Mouse (Mus musculus): ENCODE measurements around the gene Foxp1. TPM values are rescaled to one million over a fixed set of nuclear protein-coding genes. Genes with fewer than 3 reads are reported as not detected.
A peak's percentile ranks its signal among the peaks of the same experiment; 100 is the strongest.

Gene Foxp1
- polyA plus RNA-seq, 1 experiment from 2014 or later = 18.9 TPM

DNA sequence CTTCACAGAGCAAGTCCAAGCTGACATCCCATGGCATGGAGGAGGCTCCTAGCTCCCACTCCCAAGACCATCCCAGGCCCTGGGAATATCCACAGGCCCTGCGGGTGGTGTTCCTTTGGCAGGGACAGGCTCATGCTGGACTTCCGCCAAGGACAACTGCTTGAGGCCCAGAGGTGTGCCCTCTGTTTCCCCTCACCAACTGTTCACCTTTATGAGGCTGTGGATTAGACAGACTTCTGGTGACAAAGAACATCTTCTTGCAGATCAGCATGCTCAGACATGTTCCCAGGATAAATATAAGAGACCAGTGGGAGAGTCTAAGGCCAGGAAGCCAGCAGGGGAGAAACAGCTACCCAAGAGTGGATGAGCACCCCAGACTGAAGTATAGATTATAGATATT, 152.6 kb downstream of the Foxp1 start:
- H3K4me1 ChIP-seq (ENCODE audit: insufficient read depth) = peaks cover 11% of the 10 kb centered on the region
- no peak overlapping the region for H3K9ac ChIP-seq (replicated peaks)
- no peaks in the 10 kb centered on the region for H3K9me3 ChIP-seq (ENCODE audit: low read length)
- TF ChIP-seq CTCF (IDR thresholded peaks at IDR 0.05; ENCODE audit: low read depth) (no peak), EP300 (IDR thresholded peaks at IDR 0.05; ENCODE audit: low read depth) (no peak)
- H3K36me3 ChIP-seq (replicated peaks; ENCODE audit: insufficient read depth, low read length) = no peaks in the 10 kb centered on the region
- no peak overlapping the region for H3K4me3 ChIP-seq (ENCODE audit: low read depth, low read length)
- ATAC-seq = no peak
- H3K27me3 ChIP-seq (ENCODE audit: insufficient read depth, low read length) = no peaks in the 10 kb centered on the region
- no peak overlapping the region for H3K27ac ChIP-seq (ENCODE audit: low read depth)
- DNase-seq = no peak
- 71% methylated on average over 2 of the region's 2 CpGs for WGBS (ENCODE audit: insufficient replicate concordance)
- H3K4me2 ChIP-seq (ENCODE audit: low read depth, low read length) = no peak overlapping the region

DNA sequence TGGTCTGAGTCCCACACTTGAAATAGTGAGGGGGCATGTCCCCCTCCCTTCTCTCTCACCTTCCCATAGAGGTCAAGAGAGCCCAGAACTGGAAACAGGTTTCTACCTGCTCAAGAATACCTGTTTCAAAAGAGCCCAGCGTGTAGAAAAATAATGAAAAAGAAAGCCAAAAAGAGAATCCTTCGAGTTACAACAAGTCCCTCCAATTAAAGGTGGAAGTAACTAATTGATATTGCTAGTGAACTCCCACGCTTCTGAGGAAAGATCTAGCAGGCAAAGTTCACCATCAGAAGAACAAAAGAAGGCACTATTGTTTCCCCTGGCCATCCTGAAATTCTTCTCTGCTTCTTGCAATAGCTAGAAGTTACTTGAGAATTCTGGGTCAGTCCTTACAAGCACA, 153.4 kb downstream of the Foxp1 start:
- 85% methylated on average over 3 of the region's 3 CpGs for WGBS (ENCODE audit: insufficient replicate concordance)
- no peaks in the 10 kb centered on the region for H3K9me3 ChIP-seq (ENCODE audit: low read length)
- H3K9ac ChIP-seq (replicated peaks) = no peak overlapping the region
- H3K27ac ChIP-seq (ENCODE audit: low read depth) = no peak overlapping the region
- no peak for ATAC-seq
- H3K27me3 ChIP-seq (ENCODE audit: insufficient read depth, low read length) = no peaks in the 10 kb centered on the region
- no peak for TF ChIP-seq EP300 (IDR thresholded peaks at IDR 0.05; ENCODE audit: low read depth)
- no peak for TF ChIP-seq CTCF (IDR thresholded peaks at IDR 0.05; ENCODE audit: low read depth)
- peaks cover 4% of the 10 kb centered on the region; the same call in 1 of the 2 replicates for H3K4me1 ChIP-seq (ENCODE audit: insufficient read depth)
- H3K4me2 ChIP-seq (ENCODE audit: low read depth, low read length) = no peak overlapping the region
- no peaks in the 10 kb centered on the region for H3K36me3 ChIP-seq (replicated peaks; ENCODE audit: insufficient read depth, low read length)
- no peak for DNase-seq
- no peak overlapping the region for H3K4me3 ChIP-seq (ENCODE audit: low read depth, low read length)

DNA sequence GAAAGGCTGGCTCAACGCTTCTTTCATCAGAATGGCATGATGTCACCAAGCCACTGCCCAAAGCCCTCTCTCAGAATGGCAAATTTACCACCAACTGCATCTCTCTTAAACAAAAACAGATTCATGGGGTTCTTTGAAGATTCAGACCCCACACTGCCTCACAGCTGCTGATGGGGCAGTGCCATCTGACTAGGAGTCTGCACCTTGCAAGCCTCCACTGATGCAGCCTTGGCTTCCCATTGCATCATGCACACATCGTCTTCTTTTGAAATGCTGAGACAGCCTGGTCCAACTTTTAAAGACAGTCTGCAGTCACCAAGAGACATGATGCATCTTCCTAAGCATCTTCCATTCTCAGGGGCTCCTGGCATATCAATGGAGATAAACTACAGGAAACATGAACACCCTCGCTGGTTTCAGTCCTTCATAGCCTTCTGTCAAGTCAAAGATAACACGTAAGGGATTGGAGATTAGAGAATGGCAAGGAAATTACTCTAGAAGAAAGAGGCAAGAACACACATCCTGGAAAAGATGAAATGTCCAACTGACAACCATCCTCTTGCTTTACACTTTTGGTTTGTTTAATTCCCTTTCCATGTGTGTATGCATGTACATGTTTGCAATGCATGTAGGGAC, 154.3 kb downstream of the Foxp1 start:
- 50% methylated on average over 4 of the region's 4 CpGs for whole genome bisulfite sequencing (ENCODE audit: insufficient replicate concordance)
- Histone ChIP-seq H3K36me3 (replicated peaks; ENCODE audit: insufficient read depth, low read length) (no peaks in the 10 kb centered on the region), H3K4me3 (ENCODE audit: low read depth, low read length) (no peak overlapping the region), H3K27me3 (ENCODE audit: insufficient read depth, low read length) (no peaks in the 10 kb centered on the region), H3K4me1 (ENCODE audit: insufficient read depth) (0 out of 2 replicates have a peak, but pooled peaks cover 4% of the 10 kb centered on the region), H3K27ac (ENCODE audit: low read depth) (0 out of 2 replicates have a peak overlapping the region, but pooled peaks have one; percentile 18), H3K9ac (replicated peaks) (no peak overlapping the region), H3K9me3 (ENCODE audit: low read length) (no peaks in the 10 kb centered on the region), H3K4me2 (ENCODE audit: low read depth, low read length) (no peak overlapping the region)
- DNase-seq (no peak), ATAC-seq (no peak)
- no peak for TF ChIP-seq EP300 (IDR thresholded peaks at IDR 0.05; ENCODE audit: low read depth)
- no peak for TF ChIP-seq CTCF (IDR thresholded peaks at IDR 0.05; ENCODE audit: low read depth)

DNA sequence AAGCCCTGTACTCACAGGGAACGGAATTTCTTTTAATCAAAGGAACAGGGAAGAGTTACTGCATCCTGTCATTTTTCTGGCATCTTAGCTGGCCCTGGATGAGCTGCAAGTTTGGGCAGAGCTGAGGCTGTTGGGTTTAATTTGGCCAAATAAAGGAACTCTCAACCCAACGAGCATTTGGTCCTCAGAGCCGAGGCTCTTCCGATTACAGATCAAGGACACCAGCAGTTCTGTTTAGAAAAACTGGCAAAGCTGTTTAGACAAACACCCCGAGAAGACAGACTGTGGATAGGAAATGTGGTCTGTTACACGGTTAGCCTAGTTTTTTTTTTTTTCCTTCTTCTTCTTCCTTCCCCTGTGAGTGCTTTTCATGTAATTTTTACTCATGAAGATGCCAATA, 158.0 kb downstream of the Foxp1 start:
- 27% methylated on average over 6 of the region's 6 CpGs for WGBS (ENCODE audit: insufficient replicate concordance)
- Histone ChIP-seq H3K9ac (replicated peaks) (no peak overlapping the region), H3K36me3 (replicated peaks; ENCODE audit: insufficient read depth, low read length) (no peaks in the 10 kb centered on the region), H3K4me1 (ENCODE audit: insufficient read depth) (peaks cover 6% of the 10 kb centered on the region), H3K27me3 (ENCODE audit: insufficient read depth, low read length) (no peaks in the 10 kb centered on the region), H3K4me2 (ENCODE audit: low read depth, low read length) (no peak overlapping the region), H3K27ac (ENCODE audit: low read depth) (no peak overlapping the region), H3K9me3 (ENCODE audit: low read length) (no peaks in the 10 kb centered on the region), H3K4me3 (ENCODE audit: low read depth, low read length) (no peak overlapping the region)
- no peak for TF ChIP-seq EP300 (IDR thresholded peaks at IDR 0.05; ENCODE audit: low read depth)
- no peak for TF ChIP-seq CTCF (IDR thresholded peaks at IDR 0.05; ENCODE audit: low read depth)
- DNase-seq = no peak
- no peak for ATAC-seq

DNA sequence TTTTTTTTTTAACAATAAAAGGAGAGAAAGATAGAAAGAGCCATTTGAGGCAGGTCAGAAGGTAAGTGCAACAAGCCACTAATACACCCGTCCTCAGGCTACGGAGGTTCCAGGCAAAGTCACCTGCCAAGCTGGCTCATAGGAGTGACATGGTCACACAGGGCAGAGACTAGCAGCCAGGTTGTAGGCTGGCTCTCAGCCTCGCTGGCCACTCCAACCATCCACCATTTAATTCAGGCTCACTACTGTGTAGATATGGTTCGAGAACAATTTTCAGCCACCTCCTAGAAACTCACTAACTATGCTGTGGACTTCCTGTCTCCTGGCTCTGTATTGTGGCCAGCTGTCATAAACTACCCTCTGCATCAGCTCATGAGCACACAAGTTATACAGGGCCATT, 161.9 kb downstream of the Foxp1 start:
- DNase-seq (no peak), ATAC-seq (no peak)
- Histone ChIP-seq H3K9me3 (ENCODE audit: low read length) (no peaks in the 10 kb centered on the region), H3K27ac (ENCODE audit: low read depth) (peak overlapping the region; percentile 45; the same call in 1 of the 2 replicates), H3K9ac (replicated peaks) (no peak overlapping the region), H3K27me3 (ENCODE audit: insufficient read depth, low read length) (no peaks in the 10 kb centered on the region), H3K4me3 (ENCODE audit: low read depth, low read length) (no peak overlapping the region), H3K36me3 (replicated peaks; ENCODE audit: insufficient read depth, low read length) (no peaks in the 10 kb centered on the region), H3K4me2 (ENCODE audit: low read depth, low read length) (no peak overlapping the region), H3K4me1 (ENCODE audit: insufficient read depth) (peaks cover 16% of the 10 kb centered on the region)
- 74% methylated on average over 4 of the region's 4 CpGs for WGBS (ENCODE audit: insufficient replicate concordance)
- TF ChIP-seq EP300 (IDR thresholded peaks at IDR 0.05; ENCODE audit: low read depth) (no peak), CTCF (IDR thresholded peaks at IDR 0.05; ENCODE audit: low read depth) (no peak)

DNA sequence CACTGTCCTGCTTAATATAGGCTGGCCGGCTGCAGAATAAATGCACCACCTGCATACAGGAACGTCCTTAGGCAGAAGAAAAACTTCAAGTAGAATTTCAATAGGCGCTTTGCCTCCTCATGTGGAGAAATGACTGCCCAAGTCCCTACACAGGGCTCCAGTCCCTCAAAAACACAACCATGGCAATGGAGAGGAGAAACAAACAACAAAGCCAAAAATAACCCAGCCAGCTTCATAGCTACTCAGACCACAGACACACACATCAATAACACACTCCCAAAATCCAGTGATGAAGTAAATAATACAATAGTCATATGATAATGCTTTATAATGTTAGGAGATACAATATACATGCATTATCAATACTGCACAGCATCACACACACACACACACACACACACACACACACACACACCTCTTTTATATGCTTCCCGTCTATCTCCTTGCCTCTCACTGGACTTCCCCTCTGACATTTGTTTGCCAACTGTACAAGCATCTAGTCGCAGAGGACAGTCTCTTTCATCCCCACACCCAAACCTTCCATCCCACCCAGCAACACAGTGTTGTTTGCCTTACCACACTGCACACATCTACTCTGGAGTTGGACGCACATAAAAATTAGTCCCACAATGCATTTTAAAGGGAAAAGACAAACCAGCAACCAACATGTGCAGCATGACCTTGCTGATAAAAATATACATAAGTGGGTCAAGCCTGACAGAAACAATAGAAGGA, 162.6 kb downstream of the Foxp1 start:
- Histone ChIP-seq H3K9ac (replicated peaks) (no peak overlapping the region), H3K4me2 (ENCODE audit: low read depth, low read length) (no peak overlapping the region), H3K9me3 (ENCODE audit: low read length) (no peaks in the 10 kb centered on the region), H3K27ac (ENCODE audit: low read depth) (peak overlapping the region; percentile 53; the same call in 1 of the 2 replicates), H3K27me3 (ENCODE audit: insufficient read depth, low read length) (no peaks in the 10 kb centered on the region), H3K36me3 (replicated peaks; ENCODE audit: insufficient read depth, low read length) (no peaks in the 10 kb centered on the region), H3K4me3 (ENCODE audit: low read depth, low read length) (no peak overlapping the region), H3K4me1 (ENCODE audit: insufficient read depth) (peaks cover 16% of the 10 kb centered on the region)
- ATAC-seq = peak; percentile 31; the same call in 1 of the 2 replicates
- 54% methylated on average over 6 of the region's 6 CpGs for WGBS (ENCODE audit: insufficient replicate concordance)
- TF ChIP-seq EP300 (IDR thresholded peaks at IDR 0.05; ENCODE audit: low read depth) (no peak), CTCF (IDR thresholded peaks at IDR 0.05; ENCODE audit: low read depth) (no peak)
- no peak for DNase-seq
